Mouse (Mus musculus): ENCODE measurements around the gene Pet117. TPM values are rescaled to one million over a fixed set of nuclear protein-coding genes. Genes with fewer than 3 reads are reported as not detected.

The Pet117 gene
- total and polyA plus RNA-seq, 3 experiments = 14.5 TPM; not detected in 2

GRCm38 (mm10) chr2:144381293-144381692, 12.5 kb downstream of the Pet117 start:
- no peak overlapping the region for H3K4me2 ChIP-seq (ENCODE audit: insufficient read depth, low read depth, poor library complexity, severe bottlenecking)
- H3K79me2 ChIP-seq (replicated peaks; ENCODE audit: control insufficient read depth, extremely low read depth, insufficient read depth, poor library complexity, severe bottlenecking) = no peaks in the 10 kb centered on the region
- in situ Hi-C loops (cut with MboI; ENCODE audit: low pct_ligation_motif_present, low pct_unique_long_range_greater_than_20kb, low sequenced_read_pairs) (no loop called here), dilution Hi-C loops (cut with MboI; ENCODE audit: extremely low pct_ligation_motif_present, extremely low pct_unique_long_range_greater_than_20kb, low sequenced_read_pairs) (no loop called here)
- H3K27ac ChIP-seq (ENCODE audit: insufficient read depth, low read depth) = no peak overlapping the region
- peaks cover 60 to 91% of the 10 kb centered on the region in 2 experiments for H3K36me3 ChIP-seq (replicated peaks in 1 of 2; ENCODE audit: control insufficient read depth in 1 of 2, insufficient read depth in 1 of 2, low read length in 1 of 2)
- H3K4me1 ChIP-seq (ENCODE audit: control insufficient read depth in 1 of 2, insufficient read depth in 2 of 2) = no peaks in the 10 kb centered on the region
- no peak overlapping the region for H3K9ac ChIP-seq (ENCODE audit: insufficient read depth, low read depth)
- no peaks in the 10 kb centered on the region for H3K27me3 ChIP-seq (replicated peaks)
- no peak for TF ChIP-seq TBP (conservative IDR thresholded peaks at IDR 0.05; ENCODE audit: low read depth, low read length)
- no peak for TF ChIP-seq MAFK (IDR thresholded peaks at IDR 0.05; ENCODE audit: insufficient replicate concordance, low read length)
- no peak for TF ChIP-seq SIN3A (IDR thresholded peaks at IDR 0.05; ENCODE audit: low read length)
- TF ChIP-seq ETS1 (conservative IDR thresholded peaks at IDR 0.05; ENCODE audit: low read depth, low read length) = no peak
- no peak for TF ChIP-seq MEF2A (IDR thresholded peaks at IDR 0.05; ENCODE audit: borderline replicate concordance, low read depth, low read length)
- no peak for TF ChIP-seq EP300 (IDR thresholded peaks at IDR 0.05; ENCODE audit: low read length)
- DNase-seq (ENCODE audit: extremely low read depth) = no peak
- no peak overlapping the region for H3K4me3 ChIP-seq (replicated peaks in 1 of 3; ENCODE audit: low read depth in 2 of 3, low read length in 2 of 3, poor library complexity in 1 of 3)
- H3K9me3 ChIP-seq (replicated peaks; ENCODE audit: low read length) = no peaks in the 10 kb centered on the region

GRCm38 (mm10) chr2:144381741-144382140, 12.9 kb downstream of the Pet117 start:
- H3K4me3 ChIP-seq (replicated peaks in 1 of 3; ENCODE audit: low read depth in 2 of 3, low read length in 2 of 3, poor library complexity in 1 of 3) = no peak overlapping the region
- H3K9me3 ChIP-seq (replicated peaks; ENCODE audit: low read length) = no peaks in the 10 kb centered on the region
- in situ Hi-C loops (cut with MboI; ENCODE audit: low pct_ligation_motif_present, low pct_unique_long_range_greater_than_20kb, low sequenced_read_pairs) (no loop called here), dilution Hi-C loops (cut with MboI; ENCODE audit: extremely low pct_ligation_motif_present, extremely low pct_unique_long_range_greater_than_20kb, low sequenced_read_pairs) (no loop called here)
- no peaks in the 10 kb centered on the region for H3K79me2 ChIP-seq (replicated peaks; ENCODE audit: control insufficient read depth, extremely low read depth, insufficient read depth, poor library complexity, severe bottlenecking)
- no peak overlapping the region for H3K27ac ChIP-seq (ENCODE audit: insufficient read depth, low read depth)
- H3K9ac ChIP-seq (ENCODE audit: insufficient read depth, low read depth) = no peak overlapping the region
- H3K36me3 ChIP-seq (replicated peaks in 1 of 2; ENCODE audit: control insufficient read depth in 1 of 2, insufficient read depth in 1 of 2, low read length in 1 of 2) = peaks cover 60 to 90% of the 10 kb centered on the region in 2 experiments
- no peak for DNase-seq (ENCODE audit: extremely low read depth)
- no peak for TF ChIP-seq JUND (conservative IDR thresholded peaks at IDR 0.05; ENCODE audit: low read depth, low read length)
- no peak for TF ChIP-seq USF2 (conservative IDR thresholded peaks at IDR 0.05; ENCODE audit: low read depth, low read length)
- no peak for TF ChIP-seq MAX (IDR thresholded peaks at IDR 0.05; ENCODE audit: low read length)
- no peak for TF ChIP-seq ZKSCAN1 (IDR thresholded peaks at IDR 0.05; ENCODE audit: borderline replicate concordance, low read depth, low read length)
- TF ChIP-seq GABPA (IDR thresholded peaks at IDR 0.05; ENCODE audit: insufficient replicate concordance, low read depth, low read length) = no peak
- TF ChIP-seq UBTF (IDR thresholded peaks at IDR 0.05; ENCODE audit: low read depth, low read length) = no peak
- H3K4me2 ChIP-seq (ENCODE audit: insufficient read depth, low read depth, poor library complexity, severe bottlenecking) = no peak overlapping the region
- no peaks in the 10 kb centered on the region for H3K27me3 ChIP-seq (replicated peaks)
- no peaks in the 10 kb centered on the region for H3K4me1 ChIP-seq (ENCODE audit: control insufficient read depth in 1 of 2, insufficient read depth in 2 of 2)

- H3K27me3 ChIP-seq (replicated peaks) = no peaks in the 10 kb centered on the region
- no peaks in the 10 kb centered on the region for H3K9me3 ChIP-seq (replicated peaks; ENCODE audit: low read length)
- no peak for TF ChIP-seq UBTF (IDR thresholded peaks at IDR 0.05; ENCODE audit: low read depth, low read length)
- TF ChIP-seq JUND (conservative IDR thresholded peaks at IDR 0.05; ENCODE audit: low read depth, low read length) = no peak
- no peak for TF ChIP-seq MAX (IDR thresholded peaks at IDR 0.05; ENCODE audit: low read length)
- no peak for TF ChIP-seq TBP (conservative IDR thresholded peaks at IDR 0.05; ENCODE audit: low read depth, low read length)
- TF ChIP-seq MAZ (IDR thresholded peaks at IDR 0.05; ENCODE audit: low read depth, low read length) = no peak
- no peaks in the 10 kb centered on the region for H3K79me2 ChIP-seq (replicated peaks; ENCODE audit: control insufficient read depth, extremely low read depth, insufficient read depth, poor library complexity, severe bottlenecking)
- DNase-seq (ENCODE audit: extremely low read depth) = no peak
- H3K4me3 ChIP-seq (replicated peaks in 1 of 3; ENCODE audit: low read depth in 2 of 3, low read length in 2 of 3, poor library complexity in 1 of 3) = no peak overlapping the region
- no peaks in the 10 kb centered on the region for H3K4me1 ChIP-seq (ENCODE audit: control insufficient read depth in 1 of 2, insufficient read depth in 2 of 2)
- H3K4me2 ChIP-seq (ENCODE audit: insufficient read depth, low read depth, poor library complexity, severe bottlenecking) = no peak overlapping the region
- H3K9ac ChIP-seq (ENCODE audit: insufficient read depth, low read depth) = no peak overlapping the region
- no peak overlapping the region for H3K27ac ChIP-seq (ENCODE audit: insufficient read depth, low read depth)
- in situ Hi-C loops (cut with MboI; ENCODE audit: low pct_ligation_motif_present, low pct_unique_long_range_greater_than_20kb, low sequenced_read_pairs) = no loop called here
- H3K36me3 ChIP-seq (replicated peaks in 1 of 2; ENCODE audit: control insufficient read depth in 1 of 2, insufficient read depth in 1 of 2, low read length in 1 of 2) = peaks cover 52 to 87% of the 10 kb centered on the region in 2 experiments
- dilution Hi-C loops (cut with MboI; ENCODE audit: extremely low pct_ligation_motif_present, extremely low pct_unique_long_range_greater_than_20kb, low sequenced_read_pairs) = no loop called here
Observed at GRCm38 (mm10) chr2:144382624-144383138, 13.9 kb downstream of the Pet117 start.
